Comparison of ENCODE assay signal across 8 mouse cellular contexts in the genomic region with DNA sequence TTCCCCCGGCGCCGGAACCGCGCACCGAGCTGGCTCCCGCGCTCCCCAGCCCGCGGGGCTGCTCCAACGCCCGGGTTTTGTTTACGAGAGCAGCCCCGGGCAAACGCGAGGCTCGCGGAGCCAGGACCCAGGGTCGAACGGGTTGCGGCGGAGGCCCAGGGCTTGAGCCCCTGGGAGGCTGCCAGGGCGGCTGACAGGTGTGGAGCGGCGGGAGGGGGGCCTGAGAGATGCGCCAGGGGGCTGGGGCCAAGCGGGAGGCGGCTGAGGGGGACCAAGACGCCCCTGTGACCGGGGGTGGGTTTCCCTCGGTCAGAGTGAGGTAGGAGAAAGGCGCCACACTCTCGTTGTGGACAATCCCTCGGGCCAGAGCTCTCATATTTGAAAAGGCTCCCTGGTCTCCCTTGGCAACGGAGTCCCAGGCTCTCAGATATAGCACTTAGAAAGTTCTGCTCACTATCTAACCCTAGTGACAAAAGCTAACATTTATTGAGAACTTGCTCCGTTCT. TPM values are rescaled to one million over a fixed set of nuclear protein-coding genes. Genes with fewer than 3 reads are reported as not detected.
DNase-seq lines count a peak whose midpoint lies in the region; ATAC-seq and TF ChIP-seq lines count a peak whose summit lies in the region.

No protein-coding gene starts in this region.

- peak overlapping the region; percentile 82 for H3K4me3 ChIP-seq in gastrocnemius, adult 2 months
- H3K4me3 ChIP-seq in embryonic facial prominence, embryonic 14.5 days (ENCODE audit: low read depth, low read length), result peak overlapping the region; percentile 74
- peak overlapping the region; percentile 70 for H3K4me3 ChIP-seq in intestine, embryonic 14.5 days (ENCODE audit: low read depth, low read length)

- H3K9ac ChIP-seq in embryonic facial prominence, embryonic 14.5 days (ENCODE audit: low read depth, low read length), result peak overlapping the region; percentile 74
- peak overlapping the region; percentile 56 for H3K9ac ChIP-seq in intestine, embryonic 14.5 days (ENCODE audit: low read length)

- peak overlapping the region; percentile 97 for H3K4me2 ChIP-seq in embryonic facial prominence, embryonic 14.5 days (ENCODE audit: low read depth, low read length)
- peak overlapping the region; percentile 86 for H3K4me2 ChIP-seq in intestine, embryonic 14.5 days (ENCODE audit: low read length)

- peaks cover 7% of the 10 kb centered on the region; the same call in 1 of the 2 replicates for H3K4me1 ChIP-seq in embryonic facial prominence, embryonic 14.5 days (ENCODE audit: control insufficient read depth, insufficient read depth, low read length)
- H3K4me1 ChIP-seq in intestine, embryonic 14.5 days (replicated peaks; ENCODE audit: control insufficient read depth, insufficient read depth, low read length), result peaks cover 15% of the 10 kb centered on the region; the same call in 1 of the 2 replicates

- H3K27me3 ChIP-seq in embryonic facial prominence, embryonic 14.5 days (replicated peaks; ENCODE audit: control insufficient read depth, insufficient read depth, low read length), result peaks cover 43% of the 10 kb centered on the region
- peaks cover 51% of the 10 kb centered on the region for H3K27me3 ChIP-seq in intestine, embryonic 14.5 days (replicated peaks; ENCODE audit: control insufficient read depth, insufficient read depth, low read length)

- no peaks in the 10 kb centered on the region for H3K9me3 ChIP-seq in embryonic facial prominence, embryonic 14.5 days (ENCODE audit: control insufficient read depth, low read length)
- no peaks in the 10 kb centered on the region for H3K9me3 ChIP-seq in intestine, embryonic 14.5 days (ENCODE audit: control insufficient read depth, low read length)

- no peak overlapping the region for H3K27ac ChIP-seq in gastrocnemius, adult 2 months
- no peak overlapping the region; the same call in 1 of the 2 replicates for H3K27ac ChIP-seq in embryonic facial prominence, embryonic 14.5 days (replicated peaks; ENCODE audit: low read depth, low read length)
- no peak overlapping the region for H3K27ac ChIP-seq in intestine, embryonic 14.5 days (ENCODE audit: low read depth)

- TF ChIP-seq CTCF in gastrocnemius, adult 2 months (IDR thresholded peaks at IDR 0.05), result no peak

- ATAC-seq in embryonic facial prominence, embryonic 14.5 days (ENCODE audit: low read depth), result peak; percentile 10; the same call in 1 of the 2 replicates
- no peak; the same call in 1 of the 2 replicates for ATAC-seq in intestine, embryonic 14.5 days (replicated peaks; ENCODE audit: low FRiP score, low TSS enrichment, low read depth)

- peak; percentile 54 for DNase-seq in gastrocnemius, adult 2 months
- DNase-seq in gastrocnemius, postnatal 25 days, result no peak
- peak; percentile 49 to 51 for DNase-seq in spleen, postnatal 10 days (ENCODE audit: low spot score in 2 of 2)
- no peak for DNase-seq in spleen, postnatal 36 days (ENCODE audit: low spot score in 2 of 2)
- DNase-seq in embryonic facial prominence, embryonic 14.5 days (ENCODE audit: low spot score), result peak; percentile 22
- DNase-seq in intestine, embryonic 14.5 days (ENCODE audit: low spot score), result peak; percentile 59
- peak; percentile 54 for DNase-seq in mesoderm, embryonic 11.5 days (ENCODE audit: low read depth, low spot score)
- DNase-seq in frontal cortex, postnatal 36 days (ENCODE audit: low spot score in 2 of 2), result no peak

- WGBS in embryonic facial prominence, embryonic 14.5 days, result 2% methylated on average over 29 of the region's 36 CpGs
- WGBS in intestine, embryonic 14.5 days, result under 1% methylated on average over 32 of the region's 36 CpGs

- intact Hi-C loops in gastrocnemius, adult 2 months (cut with DNase I), result loop anchor here (10.0 kb wide), 1 partner anchor 140 kb away; no protein-coding TSS in a partner anchor

- no peaks in the 10 kb centered on the region for H3K36me3 ChIP-seq in embryonic facial prominence, embryonic 14.5 days (ENCODE audit: control insufficient read depth, insufficient read depth, low read length)
- no peaks in the 10 kb centered on the region for H3K36me3 ChIP-seq in intestine, embryonic 14.5 days (ENCODE audit: control insufficient read depth, insufficient read depth, low read length)

RNA-seq across cellular contexts. Expression of a gene that starts 0.6 kb away (rescaled TPM):
- total RNA-seq in gastrocnemius, adult 2 months (2021), result under 1 TPM; 0.33 to 0.59 TPM
- total RNA-seq in gastrocnemius, postnatal 25 days (2021), result under 1 TPM; 0.61 to 0.75 TPM
- 3.7 and 4.3 TPM in 2 replicates for polyA plus RNA-seq in embryonic facial prominence, embryonic 14.5 days (2014; fragmentation: Nextera tagmentation; extraction: Ambion mirVana)
- polyA plus RNA-seq in intestine, embryonic 14.5 days (2014; fragmentation: Nextera tagmentation; extraction: Ambion mirVana), result 1.2 and 1.6 TPM in 2 replicates

Comparison
In these comparisons a context has a peak if more than half of its experiments do, and no peak if none do; other contexts are left out.
1. DNase-seq: peak in gastrocnemius, adult 2 months (single experiment), spleen, postnatal 10 days (2 of 2), embryonic facial prominence, embryonic 14.5 days (single experiment), intestine, embryonic 14.5 days (single experiment) and mesoderm, embryonic 11.5 days (single experiment); none in gastrocnemius, postnatal 25 days (single experiment), spleen, postnatal 36 days (0 of 2) and frontal cortex, postnatal 36 days (0 of 2).
2. Peak in every context shown above with its lines, with median percentiles within 50 percentile points of each other: H3K4me3 ChIP-seq.